Mouse (Mus musculus) liver, embryonic 14.5 days (tissue): ENCODE results near the gene Myb. TPM values are rescaled to one million over a fixed set of nuclear protein-coding genes. Genes with fewer than 3 reads are reported as not detected.

Experiments used
- ATAC-seq: fragments of 200-750 bp; cut with Nextera tagmentation; 2 replicates; pipeline ENCODE4 v1.8.0; 2017; ENCODE audit warnings: moderate number of reproducible peaks, mild to moderate bottlenecking, moderate library complexity; ENCODE audit not compliant: insufficient read depth
- DNase-seq, 3 experiments: peaks; one replicate each; pipeline ENCODE4 v3.0.0-alpha.2; 2012 to 2013; ENCODE audit warnings: low read depth in 3 of 3, low spot score in 3 of 3
- H3K27ac ChIP-seq: fragments of 300-500 bp; sonication (generic); 2 replicates; pipeline ENCODE4 v1.5.1; 2014; ENCODE audit warnings: moderate library complexity, mild to moderate bottlenecking, control low read depth, inconsistent platforms
- H3K27me3 ChIP-seq: fragments of 300-500 bp; sonication (generic); 2 replicates; pipeline ENCODE4 v1.6.1; 2014; ENCODE audit warnings: mild to moderate bottlenecking, low read length, moderate library complexity; ENCODE audit not compliant: control insufficient read depth, insufficient read depth
- H3K36me3 ChIP-seq: fragments of 300-500 bp; sonication (generic); replicated peaks from 2 replicates; pipeline ENCODE4 v1.6.1; 2014; ENCODE audit warnings: low read depth; ENCODE audit not compliant: control insufficient read depth, insufficient read depth
- H3K4me1 ChIP-seq, 2 experiments: fragments of 200-500 bp in 1 of 2; fragments of 300-500 bp in 1 of 2; sonication (generic) in 1 of 2; replicated peaks; 2 replicates each; pipeline ENCODE4 v1.6.1; 2012 to 2014; ENCODE audit warnings: antibody characterized with exemption in 1 of 2, inconsistent platforms in 1 of 2, low read length in 1 of 2; ENCODE audit not compliant: control insufficient read depth in 2 of 2, insufficient read depth in 2 of 2
- H3K4me2 ChIP-seq: fragments of 300-500 bp; sonication (generic); 2 replicates; pipeline ENCODE4 v1.6.1; 2014; ENCODE audit warnings: low read depth, mild to moderate bottlenecking, control low read depth, moderate library complexity
- H3K4me3 ChIP-seq, 2 experiments: fragments of 200-500 bp in 1 of 2; fragments of 300-500 bp in 1 of 2; sonication (generic) in 1 of 2; 2 replicates each; pipeline ENCODE4 v1.5.1; 2012 to 2014; ENCODE audit warnings: low read depth in 2 of 2, low read length in 2 of 2, mild to moderate bottlenecking in 2 of 2, control low read depth in 1 of 2, inconsistent platforms in 1 of 2, moderate library complexity in 1 of 2; ENCODE audit not compliant: insufficient read depth in 1 of 2
- H3K9ac ChIP-seq: fragments of 300-500 bp; sonication (generic); replicated peaks from 2 replicates; pipeline ENCODE4 v1.6.1; 2014; ENCODE audit warnings: mild to moderate bottlenecking, control low read depth, moderate library complexity
- H3K9me3 ChIP-seq: fragments of 300-500 bp; sonication (generic); 2 replicates; pipeline ENCODE4 v1.6.1; 2016; ENCODE audit warnings: low read length, mixed read lengths; ENCODE audit not compliant: control insufficient read depth
- CTCF ChIP-seq: IDR thresholded peaks from 2 replicates; pipeline ENCODE4 v1.5.1; 2016; ENCODE audit warnings: antibody characterized with exemption, low read depth, control low read depth
- EP300 ChIP-seq: IDR thresholded peaks from 2 replicates; pipeline ENCODE4 v1.6.1; 2016; ENCODE audit warnings: antibody characterized with exemption, low read depth
- WGBS: fragments of 180-500 bp; shearing (Covaris S2); extraction: QIAGEN DNeasy Blood & Tissue Kit; methylation state at CpG from one replicate; pipeline ENCODE4 v1.1.7; 2014; ENCODE audit not compliant: insufficient replicate concordance; 5-methylcytosine and 5-hydroxymethylcytosine counted together
- polyA plus RNA-seq, 2 experiments: library from polyadenylated mRNA; depleted of rRNA in 1 of 2; stranded (reverse) in 1 of 2; unstranded in 1 of 2; fragments of >200 nt; fragmentation: Nextera tagmentation in 1 of 2; extraction: Ambion mirVana in 1 of 2; gene quantifications; 2 replicates each; pipeline versions ENCODE4 v1.2.1 to v1.2.3; 2012 to 2014

Gene Myb
- polyA plus RNA-seq, 2 experiments: 11.7 to 16.9 TPM

GRCm38 (mm10) chr10:21188564-21189274 is 27.9 kb upstream of the Myb start:
- peak overlapping the region; percentile 61 to 74 for H3K4me3 ChIP-seq
- ATAC-seq (peak; percentile 56; the same call in 1 of the 2 replicates), DNase-seq (peak; percentile 46 to 66 (median 62))
- peaks cover 10 to 23% of the 10 kb centered on the region in 2 experiments for H3K4me1 ChIP-seq
- TF ChIP-seq EP300: no peak
- TF ChIP-seq CTCF: peak; percentile 79
- no peaks in the 10 kb centered on the region for H3K27me3 ChIP-seq
- 14% methylated on average over 11 of the region's 11 CpGs for WGBS
- H3K9me3 ChIP-seq: no peaks in the 10 kb centered on the region
- peak overlapping the region; percentile 67 for H3K9ac ChIP-seq
- H3K36me3 ChIP-seq: no peaks in the 10 kb centered on the region
- H3K4me2 ChIP-seq: peak overlapping the region; percentile 75
- H3K27ac ChIP-seq: no peak overlapping the region

- DNase-seq (no peak), ATAC-seq (no peak)
- Histone ChIP-seq H3K4me1 (peaks cover 3 to 16% of the 10 kb centered on the region in 2 experiments), H3K27ac (no peak overlapping the region), H3K9me3 (no peaks in the 10 kb centered on the region), H3K36me3 (no peaks in the 10 kb centered on the region), H3K27me3 (no peaks in the 10 kb centered on the region), H3K4me3 (no peak overlapping the region), H3K4me2 (no peak overlapping the region), H3K9ac (no peak overlapping the region)
- TF ChIP-seq EP300 (no peak), CTCF (no peak)
Observed at GRCm38 (mm10) chr10:21187847-21188246, 27.1 kb upstream of the Myb start.

- TF ChIP-seq CTCF (no peak), EP300 (no peak)
- Histone ChIP-seq H3K4me3 (no peak overlapping the region), H3K36me3 (no peaks in the 10 kb centered on the region), H3K4me1 (peaks cover 3 to 16% of the 10 kb centered on the region in 2 experiments), H3K4me2 (peak overlapping the region; percentile 1), H3K9me3 (no peaks in the 10 kb centered on the region), H3K9ac (no peak overlapping the region), H3K27ac (no peak overlapping the region), H3K27me3 (no peaks in the 10 kb centered on the region)
- DNase-seq (peak in 1 of 3 experiments; percentile 15), ATAC-seq (peak; percentile 57; the same call in 1 of the 2 replicates)
- 7% methylated on average over 5 of the region's 5 CpGs for WGBS
Observed at GRCm38 (mm10) chr10:21186733-21187132, 25.9 kb upstream of the Myb start.

GRCm38 (mm10) chr10:21178711-21179110 is 17.9 kb upstream of the Myb start:
- H3K4me2 ChIP-seq: no peak overlapping the region
- no peak overlapping the region for H3K27ac ChIP-seq
- 32% methylated on average over 5 of the region's 5 CpGs for WGBS
- no peak for ATAC-seq
- no peaks in the 10 kb centered on the region for H3K4me1 ChIP-seq
- TF ChIP-seq CTCF (peak; percentile 41), EP300 (no peak)
- H3K9ac ChIP-seq: no peak overlapping the region
- H3K36me3 ChIP-seq: no peaks in the 10 kb centered on the region
- no peaks in the 10 kb centered on the region for H3K27me3 ChIP-seq
- no peak for DNase-seq
- no peaks in the 10 kb centered on the region for H3K9me3 ChIP-seq
- no peak overlapping the region for H3K4me3 ChIP-seq

- Histone ChIP-seq H3K9me3 (no peaks in the 10 kb centered on the region), H3K4me2 (no peak overlapping the region), H3K9ac (no peak overlapping the region), H3K27ac (no peak overlapping the region), H3K4me3 (no peak overlapping the region), H3K36me3 (no peaks in the 10 kb centered on the region), H3K27me3 (no peaks in the 10 kb centered on the region), H3K4me1 (no peaks in the 10 kb centered on the region)
- DNase-seq (no peak), ATAC-seq (no peak)
- TF ChIP-seq CTCF: no peak
- no peak for TF ChIP-seq EP300
- 75% methylated on average over 10 of the region's 10 CpGs for WGBS
Observed at GRCm38 (mm10) chr10:21178281-21178680, 17.5 kb upstream of the Myb start.
